Mouse (Mus musculus) erythroblast, embryonic 14.5 days (primary cell): Measurements from ENCODE around the gene Rilpl1.

ENCODE experiments used
- GATA1 ChIP-seq: IDR thresholded peaks from 2 replicates; pipeline ENCODE4 v1.6.1; 2012; ENCODE audit warnings: low read length, inconsistent platforms, mixed read lengths
- TAL1 ChIP-seq: IDR thresholded peaks from 3 replicates; pipeline ENCODE4 v1.6.1; 2012; ENCODE audit warnings: low read length, inconsistent platforms, mixed read lengths

DNA sequence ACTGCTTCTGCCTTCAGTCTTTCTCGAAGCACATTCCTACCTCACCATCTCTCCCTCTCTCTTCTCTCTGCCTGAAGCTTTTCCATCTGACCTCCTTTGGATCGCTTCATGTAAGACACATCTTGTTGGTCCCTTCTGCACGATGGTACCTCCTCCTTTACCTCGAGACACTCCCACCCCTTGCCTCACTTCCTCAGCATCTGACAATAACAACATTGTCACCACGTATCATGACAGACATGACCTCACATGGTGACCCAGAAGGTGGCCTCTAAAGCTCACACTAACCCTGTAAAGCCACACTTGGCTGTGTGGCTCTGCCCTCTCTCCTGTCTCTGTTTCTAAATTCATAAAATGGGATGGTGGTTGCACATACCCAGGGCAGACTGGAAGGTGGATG is 15.4 kb downstream of the Rilpl1 start:
- TF ChIP-seq GATA1 (no peak), TAL1 (no peak)
